Mouse (Mus musculus): Measurements from ENCODE around the gene Vmn2r29.
"Not testable (repeated sequence)": the region's sequence is repeated elsewhere in the genome, so short reads cannot be mapped to it uniquely, and the experiment has no call there.

Vmn2r29 gene

DNA sequence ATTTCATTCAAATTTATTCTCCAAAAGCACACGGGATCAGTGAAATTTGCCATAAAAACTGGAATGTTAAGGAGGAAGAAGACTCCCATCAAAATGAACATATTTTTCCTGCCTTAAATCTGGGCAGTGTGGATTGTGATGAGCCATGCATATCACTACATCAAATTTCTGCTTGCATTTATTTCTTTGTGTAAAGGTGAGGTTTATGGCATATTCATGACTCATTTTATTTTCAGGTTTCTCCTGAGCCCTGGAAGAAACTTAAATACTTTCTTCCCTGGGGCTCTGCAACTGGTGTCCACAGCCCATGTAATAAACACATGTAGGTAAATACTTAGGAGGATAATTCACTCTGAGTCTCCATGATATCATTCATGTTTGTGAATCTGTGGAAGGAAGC lies at the start of gene Vmn2r29:
Vmn2r29 (minus strand) TSS at position 101 of the 400 bp plus-strand sequence.
- not testable (repeated sequence) for DNase-seq (ENCODE audit: low read depth)

GRCm38 (mm10) chr7:7295595-7295994 lies 48.5 kb upstream of the Vmn2r29 start:
- DNase-seq (ENCODE audit: low read depth), result peak; percentile 73

DNA sequence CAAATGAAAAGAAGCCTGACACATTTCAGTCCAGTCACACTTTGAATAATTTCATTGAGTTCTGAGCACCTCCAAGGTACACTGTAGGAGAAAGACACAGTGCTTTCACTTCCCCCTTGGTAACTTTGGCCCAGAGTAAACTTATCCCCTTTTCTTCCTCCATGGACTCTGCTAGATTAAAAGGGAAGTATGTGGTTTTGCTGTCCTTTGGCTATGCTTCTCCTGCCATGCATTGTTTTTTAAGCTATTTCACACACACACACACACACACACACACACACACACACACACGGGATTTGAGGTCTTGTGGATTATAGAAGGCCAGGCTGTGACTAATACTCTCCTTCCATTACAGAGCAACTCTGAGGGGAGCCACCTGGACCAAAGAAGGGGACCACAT lies 34.3 kb upstream of the Vmn2r29 start:
- peak; percentile 76 for DNase-seq (ENCODE audit: low read depth)

DNA sequence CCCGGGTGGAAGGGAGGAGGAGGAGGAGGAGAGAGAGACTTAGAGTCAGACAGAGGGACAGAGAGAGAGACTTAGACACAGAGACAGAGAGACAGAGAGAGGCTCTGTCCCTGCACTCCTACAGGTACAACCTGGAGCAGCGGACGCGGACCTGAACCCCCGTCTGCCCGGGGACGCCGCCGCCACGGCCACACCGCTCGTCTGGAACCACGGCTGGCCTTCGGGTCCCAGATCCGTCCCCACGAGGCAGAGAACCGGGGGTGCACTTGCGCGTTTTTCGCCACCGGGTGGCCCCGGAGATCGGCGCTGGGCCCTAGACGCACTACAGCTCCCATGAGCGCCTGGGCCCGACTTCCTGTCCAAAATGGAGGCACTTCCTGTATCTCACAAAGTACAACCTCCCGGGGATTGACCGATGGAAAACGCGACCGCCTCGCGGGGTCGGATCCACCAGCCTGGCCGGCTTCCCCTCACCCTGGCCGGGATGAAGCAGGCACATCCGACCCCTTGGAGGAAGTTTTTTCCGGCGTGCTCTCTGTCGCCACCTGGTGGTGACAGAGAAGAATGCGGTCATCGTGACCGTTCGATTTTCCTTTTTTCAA lies 30.9 kb upstream of the Vmn2r29 start, which contains the start of gene Gm45844:
Gm45844 (minus strand) TSS at position 324 of the 602 bp plus-strand sequence.
- DNase-seq (ENCODE audit: low read depth), result peak; percentile 69

DNA sequence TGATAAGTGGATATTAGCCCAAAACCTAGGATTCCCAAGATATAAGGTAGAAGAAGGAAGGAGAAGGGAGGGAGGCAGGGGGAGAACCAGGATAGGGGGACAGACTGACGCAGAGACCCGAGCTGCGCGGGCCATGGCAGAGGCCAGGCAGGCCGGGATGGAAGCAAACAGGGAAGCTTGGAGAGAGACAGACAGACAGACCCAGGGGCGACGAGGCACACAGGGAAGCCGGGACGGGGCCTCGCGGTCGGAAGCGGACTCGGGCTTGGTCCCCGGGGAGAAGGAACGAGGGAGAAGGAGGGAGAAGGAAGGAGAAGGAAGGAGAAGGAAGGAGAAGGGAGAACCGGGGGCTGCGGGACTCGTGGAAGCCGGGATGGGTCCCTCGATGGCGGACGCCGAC lies 30.4 kb upstream of the Vmn2r29 start:
- DNase-seq (ENCODE audit: low read depth), result peak; percentile 39

DNA sequence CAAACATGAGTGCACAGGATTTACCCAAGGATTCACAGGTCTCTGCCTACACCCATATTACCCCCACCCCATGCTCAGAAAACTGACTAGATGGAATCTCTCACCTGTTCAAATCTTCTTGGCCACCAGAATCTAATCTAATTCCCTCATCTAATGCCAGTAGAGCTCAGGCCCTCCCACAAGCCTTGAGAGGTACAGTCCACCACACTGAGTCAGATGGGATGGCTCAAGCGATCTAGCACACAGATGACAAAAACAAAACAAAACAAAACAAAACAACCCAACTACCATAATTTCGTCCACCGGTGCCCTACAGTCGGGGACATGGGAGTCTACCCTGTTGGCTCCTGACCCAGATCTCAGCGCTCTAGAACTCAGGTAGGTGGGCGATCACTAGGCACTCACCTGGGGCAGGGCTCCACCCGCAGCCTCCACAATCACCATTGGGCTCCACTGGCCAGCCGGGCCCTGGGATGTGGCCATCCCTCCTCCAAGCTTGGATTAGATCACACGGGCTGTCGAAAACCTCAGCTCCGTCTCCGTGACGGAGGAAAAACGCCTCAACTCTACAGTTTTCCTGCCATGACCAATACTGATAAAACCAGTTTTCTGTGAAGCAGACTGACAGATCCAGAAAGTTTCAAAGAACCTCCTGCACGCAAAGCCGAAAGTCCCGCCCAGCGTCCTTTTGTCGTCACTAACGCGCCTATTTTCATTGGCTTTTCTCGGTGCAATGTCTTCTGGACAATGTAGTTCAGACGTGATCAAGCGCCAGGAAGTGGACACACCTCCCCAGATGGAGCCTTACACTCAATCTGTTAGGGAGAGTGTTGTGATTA lies 37.6 kb downstream of the Vmn2r29 start, which contains the start of gene Zfp772:
Zfp772 (minus strand) TSS at position 686 of the 839 bp plus-strand sequence.
- DNase-seq (ENCODE audit: low read depth), result peak; percentile 55

- peak; percentile 81 for DNase-seq (ENCODE audit: low read depth)
Measured at GRCm38 (mm10) chr7:7188191-7188942, 58.8 kb downstream of the Vmn2r29 start.

DNA sequence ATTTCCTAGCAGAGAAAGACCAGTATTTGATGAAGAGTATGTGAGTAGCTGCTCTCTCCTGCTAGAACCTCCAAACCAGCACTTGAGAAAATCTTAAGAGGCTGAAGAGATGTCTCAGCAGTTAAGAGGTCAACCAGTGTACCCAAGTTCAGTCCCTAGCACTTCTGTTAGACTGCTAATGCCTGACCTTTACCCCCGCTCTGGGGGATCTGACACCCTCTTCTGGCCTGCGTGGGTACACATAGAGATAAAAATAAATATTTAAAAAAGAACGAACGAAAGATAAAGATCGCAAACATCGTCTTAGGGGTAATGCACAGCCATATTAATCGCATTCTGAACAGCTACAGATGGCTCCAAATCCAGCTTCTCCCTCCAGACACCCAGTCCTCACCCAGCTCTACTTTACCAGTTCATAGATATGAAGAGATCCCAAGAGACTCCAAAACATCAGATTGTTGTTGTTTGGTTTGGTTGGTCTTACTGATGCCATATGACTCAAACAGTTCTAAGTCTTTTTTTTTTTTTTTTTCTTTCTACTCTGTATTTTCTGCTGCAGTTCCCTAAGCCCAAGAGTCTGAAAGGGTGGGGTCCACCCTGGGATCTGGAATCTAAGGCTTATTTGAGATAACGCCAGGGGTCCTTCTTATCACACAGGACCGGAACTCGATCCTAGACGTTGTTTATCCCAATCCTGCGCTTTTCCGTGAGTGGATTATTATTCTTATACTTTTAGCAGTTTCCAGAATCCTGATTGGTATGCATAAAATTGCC lies 59.5 kb downstream of the Vmn2r29 start:
- DNase-seq (ENCODE audit: low read depth), result peak; percentile 52

DNA sequence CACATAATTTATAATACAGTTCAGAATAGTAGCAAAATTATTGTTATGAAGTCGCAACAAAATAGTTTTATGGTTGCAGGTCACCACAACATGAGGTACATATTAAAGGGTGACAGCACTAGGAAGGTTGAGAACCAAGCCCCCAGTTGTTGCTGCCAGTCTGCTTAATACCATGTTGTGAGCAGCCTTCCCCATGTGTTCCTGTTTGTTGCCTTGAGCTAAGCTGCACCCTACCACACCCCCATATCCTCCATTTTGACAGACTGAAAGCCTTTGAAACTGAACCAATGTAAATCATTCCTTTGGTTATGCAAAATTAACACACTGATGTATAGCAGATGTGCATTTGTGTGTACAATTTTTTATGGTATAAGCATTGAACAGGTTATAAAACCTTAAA lies 61.2 kb downstream of the Vmn2r29 start:
- no peak for DNase-seq (ENCODE audit: low read depth)
